Mouse (Mus musculus) heart, embryonic 10.5 days (tissue): ENCODE measurements at regions not wholly inside any gene's neighbourhood (a gene's known extent, or its start where the extent isn't known, plus 50 kb on each side); places are given as distances from the start of the nearest gene placed in this dataset.

Experiments
- DNase-seq: peaks from one replicate; pipeline ENCODE4 v3.0.0-alpha.2; 2017; ENCODE audit warnings: low spot score
- H3K27ac ChIP-seq: fragments of 300-500 bp; sonication (generic); 2 replicates; pipeline ENCODE4 v1.5.1; 2016; ENCODE audit warnings: mild to moderate bottlenecking
- H3K27me3 ChIP-seq: fragments of 300-500 bp; sonication (generic); 2 replicates; pipeline ENCODE4 v1.6.1; 2016; ENCODE audit warnings: mild to moderate bottlenecking; ENCODE audit not compliant: poor library complexity, insufficient read depth, severe bottlenecking
- H3K36me3 ChIP-seq: fragments of 300-500 bp; sonication (generic); 2 replicates; pipeline ENCODE4 v1.6.1; 2016; ENCODE audit warnings: mild to moderate bottlenecking, moderate library complexity
- H3K4me1 ChIP-seq: fragments of 300-500 bp; sonication (generic); 2 replicates; pipeline ENCODE4 v1.6.1; 2016; ENCODE audit warnings: mild to moderate bottlenecking
- H3K4me3 ChIP-seq: fragments of 300-500 bp; sonication (generic); 2 replicates; pipeline ENCODE4 v1.5.1; 2016; ENCODE audit warnings: mild to moderate bottlenecking, moderate library complexity
- H3K9me3 ChIP-seq: fragments of 300-500 bp; sonication (generic); 2 replicates; pipeline ENCODE4 v1.6.1; 2016; ENCODE audit warnings: mild to moderate bottlenecking, moderate library complexity
- WGBS: fragments of 180-500 bp; shearing (Covaris S2); methylation state at CpG from one replicate; pipeline ENCODE4 v1.1.7; 2016; 5-methylcytosine and 5-hydroxymethylcytosine counted together

DNA sequence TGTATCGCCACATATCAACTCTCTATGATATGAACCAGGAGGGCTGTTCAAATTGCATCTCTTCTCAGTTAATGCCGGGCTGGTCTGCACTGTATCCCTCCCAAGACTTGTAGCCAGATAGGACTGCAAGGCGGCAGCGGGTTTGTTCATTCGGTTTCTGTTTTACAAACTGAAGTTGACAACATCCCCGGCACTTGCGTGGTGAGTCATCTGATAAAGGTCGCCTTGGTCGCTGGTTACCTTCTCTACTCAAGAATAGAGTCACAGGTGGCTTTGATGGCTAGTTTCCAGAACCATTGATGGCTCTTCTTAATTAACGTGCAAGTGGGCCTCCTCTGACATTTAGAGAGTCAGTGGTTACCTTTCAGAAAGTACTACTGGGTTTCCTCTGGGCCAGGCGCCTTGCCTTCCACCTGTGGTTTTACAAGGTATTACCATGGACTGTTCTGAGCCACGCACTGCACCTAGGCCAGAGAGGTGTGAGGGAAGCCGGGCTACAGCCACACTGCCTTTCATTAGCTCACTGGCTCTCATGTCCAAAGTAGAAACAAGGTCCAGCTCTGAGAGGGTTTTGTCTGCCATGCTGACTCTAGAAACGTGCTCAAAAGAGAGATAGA is 1266.9 kb upstream of the A1bg start:
- Histone ChIP-seq H3K27me3 (no peaks in the 10 kb centered on the region), H3K27ac (0 out of 2 replicates have a peak overlapping the region, but pooled peaks have one; percentile 7), H3K4me3 (no peak overlapping the region), H3K4me1 (no peaks in the 10 kb centered on the region), H3K9me3 (no peaks in the 10 kb centered on the region), H3K36me3 (no peaks in the 10 kb centered on the region)
- WGBS, result 86% methylated on average over 14 of the region's 14 CpGs
- no peak for DNase-seq

DNA sequence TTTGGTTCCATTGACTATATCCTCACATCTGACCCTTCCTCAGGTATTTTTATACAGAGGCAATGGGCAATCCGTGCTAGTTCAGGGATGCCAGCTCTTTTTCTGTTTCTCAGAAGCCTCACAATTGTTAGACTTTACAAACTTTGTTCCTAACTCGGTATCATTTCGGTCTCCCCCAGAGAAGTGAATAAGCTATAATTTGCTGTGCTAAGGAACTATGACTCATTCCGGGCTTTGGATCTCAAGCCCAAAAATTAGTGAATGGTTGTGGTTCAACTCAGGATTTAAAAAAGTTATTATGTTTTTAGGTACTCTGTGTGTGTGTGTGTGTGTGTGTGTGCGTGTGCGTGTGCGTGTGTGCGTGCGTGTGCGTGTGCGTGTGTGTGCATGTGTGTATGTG is 1263.7 kb upstream of the A1bg start:
- Histone ChIP-seq H3K4me1 (peaks cover 3% of the 10 kb centered on the region), H3K36me3 (no peaks in the 10 kb centered on the region), H3K4me3 (no peak overlapping the region), H3K27me3 (no peaks in the 10 kb centered on the region), H3K9me3 (no peaks in the 10 kb centered on the region), H3K27ac (no peak overlapping the region)
- WGBS, result 91% methylated on average over 11 of the region's 11 CpGs
- no peak for DNase-seq

GRCm38 (mm10) chr15:62183803-62184202 is 1261.0 kb upstream of the A1bg start:
- no peak for DNase-seq
- Histone ChIP-seq H3K9me3 (no peaks in the 10 kb centered on the region), H3K4me1 (peaks cover 8% of the 10 kb centered on the region), H3K27me3 (no peaks in the 10 kb centered on the region), H3K27ac (no peak overlapping the region), H3K36me3 (no peaks in the 10 kb centered on the region), H3K4me3 (no peak overlapping the region)
- 94% methylated on average over 4 of the region's 4 CpGs for WGBS

DNA sequence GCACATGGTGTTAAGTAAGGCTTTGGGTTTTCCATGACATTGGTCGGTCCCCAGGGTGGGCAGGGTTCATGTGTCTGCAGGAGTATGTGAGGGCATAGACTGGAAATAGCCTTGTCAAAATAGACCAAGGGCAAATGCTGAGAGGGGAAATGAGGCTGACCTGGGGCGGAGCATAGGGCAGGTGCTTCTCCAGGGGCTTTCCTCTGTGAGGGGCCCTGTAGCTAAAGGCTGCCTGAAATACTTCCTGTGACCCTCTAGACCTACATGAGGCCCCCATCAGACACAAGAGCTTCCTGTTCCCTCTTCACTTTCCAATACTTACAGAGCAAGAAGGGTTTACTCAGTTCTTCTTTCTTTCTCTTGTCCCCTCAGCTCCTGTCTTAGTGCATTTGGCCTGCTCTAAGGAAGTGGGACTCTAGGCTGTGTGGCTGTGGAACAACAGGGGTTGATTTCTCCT is 1258.7 kb upstream of the A1bg start:
- H3K27me3 ChIP-seq, result no peaks in the 10 kb centered on the region
- DNase-seq, result no peak
- WGBS, result 63% methylated on average over 2 of the region's 2 CpGs
- no peaks in the 10 kb centered on the region for H3K36me3 ChIP-seq
- H3K27ac ChIP-seq, result no peak overlapping the region
- peaks cover 8% of the 10 kb centered on the region for H3K4me1 ChIP-seq
- H3K4me3 ChIP-seq, result no peak overlapping the region
- no peaks in the 10 kb centered on the region for H3K9me3 ChIP-seq

DNA sequence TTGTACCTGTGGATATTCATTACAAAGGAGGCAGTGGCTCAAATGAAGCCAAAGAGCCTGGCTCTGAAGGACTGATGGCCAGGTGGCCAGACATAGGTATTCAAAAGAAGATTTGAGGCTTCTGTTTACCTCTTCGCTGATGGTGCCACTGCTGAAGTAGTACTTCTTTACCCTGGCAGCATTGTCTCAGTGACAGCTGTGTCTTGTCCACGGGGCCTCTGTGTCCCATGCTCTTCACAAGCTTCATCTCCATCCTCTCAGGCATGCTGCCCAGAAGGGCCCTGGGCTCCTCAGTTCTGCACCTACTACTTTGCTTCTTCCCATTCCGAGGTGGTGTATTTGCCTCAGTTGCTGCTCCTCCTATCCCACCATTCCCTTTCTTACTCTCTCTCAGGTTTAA is 1257.9 kb upstream of the A1bg start:
- H3K9me3 ChIP-seq, result no peaks in the 10 kb centered on the region
- no peaks in the 10 kb centered on the region for H3K27me3 ChIP-seq
- no peak overlapping the region for H3K4me3 ChIP-seq
- 86% methylated on average over 3 of the region's 3 CpGs for WGBS
- H3K4me1 ChIP-seq, result peaks cover 8% of the 10 kb centered on the region
- H3K36me3 ChIP-seq, result no peaks in the 10 kb centered on the region
- no peak for DNase-seq
- H3K27ac ChIP-seq, result no peak overlapping the region

DNA sequence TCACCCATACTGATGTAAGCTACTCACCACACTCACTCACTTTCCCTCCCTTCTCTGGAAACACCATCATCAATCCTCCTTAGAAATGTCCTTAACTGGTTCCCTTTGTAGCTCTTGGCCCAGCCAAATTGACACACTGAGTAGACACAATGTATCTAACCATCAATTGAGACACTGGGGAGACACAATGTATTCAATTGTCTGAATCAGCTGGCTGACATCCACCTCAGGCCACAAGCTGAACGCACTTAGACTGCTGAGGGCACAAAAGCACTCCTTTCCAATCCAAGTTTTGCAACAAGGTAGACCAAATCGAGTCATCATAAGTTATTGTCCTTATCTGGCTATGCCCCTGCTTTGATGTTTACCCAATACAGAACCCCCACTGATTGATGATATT is 1257.0 kb upstream of the A1bg start:
- 88% methylated on average over 2 of the region's 2 CpGs for WGBS
- Histone ChIP-seq H3K27me3 (no peaks in the 10 kb centered on the region), H3K36me3 (no peaks in the 10 kb centered on the region), H3K9me3 (no peaks in the 10 kb centered on the region), H3K4me3 (no peak overlapping the region), H3K4me1 (peaks cover 8% of the 10 kb centered on the region), H3K27ac (no peak overlapping the region)
- no peak for DNase-seq

DNA sequence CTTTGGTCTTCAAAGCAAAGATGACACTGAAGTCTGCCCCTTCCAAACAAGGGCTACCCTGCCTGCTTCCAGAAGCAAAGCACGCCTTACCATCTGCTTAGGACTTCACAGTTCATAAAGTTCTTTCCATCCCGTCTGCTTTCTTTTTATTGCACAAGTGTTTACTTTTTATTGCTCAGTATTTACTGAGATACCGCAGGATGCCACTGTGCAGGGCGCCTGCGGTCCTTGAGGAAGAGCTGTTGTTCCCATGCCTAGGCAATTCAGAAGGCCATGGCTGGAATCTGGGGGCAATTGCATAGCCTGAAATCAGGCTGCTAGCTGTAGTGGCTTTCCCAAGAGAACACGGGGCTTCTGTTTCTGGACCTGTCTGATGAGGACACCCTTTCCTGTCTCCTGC is 1255.8 kb upstream of the A1bg start:
- no peaks in the 10 kb centered on the region for H3K36me3 ChIP-seq
- H3K27ac ChIP-seq, result no peak overlapping the region
- 87% methylated on average over 6 of the region's 6 CpGs for WGBS
- H3K27me3 ChIP-seq, result no peaks in the 10 kb centered on the region
- H3K9me3 ChIP-seq, result no peaks in the 10 kb centered on the region
- no peak overlapping the region for H3K4me3 ChIP-seq
- peaks cover 16% of the 10 kb centered on the region for H3K4me1 ChIP-seq
- DNase-seq, result no peak

DNA sequence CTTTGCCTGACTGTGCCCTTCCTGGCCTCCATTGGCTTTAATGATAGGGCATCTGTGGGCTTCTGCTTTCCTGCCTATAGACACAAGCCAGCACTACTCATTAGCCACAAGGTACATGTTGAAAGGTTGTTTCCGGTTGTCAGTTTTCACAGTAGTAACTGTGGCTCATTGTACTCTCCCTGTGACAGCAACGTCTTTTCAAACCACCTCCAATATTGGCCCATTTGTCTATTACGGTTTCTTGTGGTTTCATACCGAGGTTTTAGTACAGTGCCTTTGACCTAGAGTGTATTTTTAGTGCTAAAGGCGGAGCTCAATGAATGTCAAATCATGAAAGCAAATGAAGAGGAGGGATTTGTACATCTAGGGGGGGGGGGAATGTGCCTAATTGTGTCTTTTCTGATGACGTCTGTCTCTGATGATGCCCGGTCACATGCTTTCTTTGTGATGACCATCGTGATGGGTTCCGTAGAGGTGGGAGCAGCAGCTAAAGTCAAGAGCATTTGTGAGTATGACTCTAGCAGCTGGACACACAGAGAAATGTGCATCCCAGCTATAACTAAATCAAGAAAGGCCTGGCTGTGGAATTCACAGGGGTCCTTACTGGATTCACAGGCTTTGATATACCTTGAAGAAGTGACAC is 1255.1 kb upstream of the A1bg start:
- Histone ChIP-seq H3K4me1 (peaks cover 21% of the 10 kb centered on the region), H3K27me3 (no peaks in the 10 kb centered on the region), H3K9me3 (no peaks in the 10 kb centered on the region), H3K27ac (no peak overlapping the region), H3K4me3 (no peak overlapping the region), H3K36me3 (no peaks in the 10 kb centered on the region)
- DNase-seq, result no peak
- 91% methylated on average over 9 of the region's 9 CpGs for WGBS

DNA sequence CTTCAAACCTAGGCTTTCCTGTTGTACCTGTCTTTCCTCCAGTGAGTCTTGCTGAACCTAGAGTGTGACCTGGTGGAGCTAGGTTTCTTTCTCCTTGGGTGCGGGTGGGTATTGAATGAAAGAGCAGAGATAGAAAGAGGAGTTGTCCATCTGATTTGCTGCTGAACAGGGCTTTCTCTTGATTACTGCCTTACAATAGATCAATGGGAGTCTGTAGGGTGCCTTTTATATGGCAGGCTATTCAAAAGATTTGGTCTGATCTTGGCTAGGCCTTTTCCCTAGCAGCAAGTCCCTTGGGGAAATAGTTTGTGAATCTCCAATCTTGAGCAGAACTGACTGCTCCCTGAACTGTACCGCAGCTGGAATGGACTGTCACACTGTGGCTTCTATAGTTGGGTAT is 1253.3 kb upstream of the A1bg start:
- H3K9me3 ChIP-seq, result no peaks in the 10 kb centered on the region
- H3K36me3 ChIP-seq, result no peaks in the 10 kb centered on the region
- DNase-seq, result no peak
- WGBS, result 95% methylated on average over 2 of the region's 2 CpGs
- no peaks in the 10 kb centered on the region for H3K27me3 ChIP-seq
- H3K4me1 ChIP-seq, result peaks cover 14% of the 10 kb centered on the region
- no peak overlapping the region for H3K27ac ChIP-seq
- no peak overlapping the region for H3K4me3 ChIP-seq

DNA sequence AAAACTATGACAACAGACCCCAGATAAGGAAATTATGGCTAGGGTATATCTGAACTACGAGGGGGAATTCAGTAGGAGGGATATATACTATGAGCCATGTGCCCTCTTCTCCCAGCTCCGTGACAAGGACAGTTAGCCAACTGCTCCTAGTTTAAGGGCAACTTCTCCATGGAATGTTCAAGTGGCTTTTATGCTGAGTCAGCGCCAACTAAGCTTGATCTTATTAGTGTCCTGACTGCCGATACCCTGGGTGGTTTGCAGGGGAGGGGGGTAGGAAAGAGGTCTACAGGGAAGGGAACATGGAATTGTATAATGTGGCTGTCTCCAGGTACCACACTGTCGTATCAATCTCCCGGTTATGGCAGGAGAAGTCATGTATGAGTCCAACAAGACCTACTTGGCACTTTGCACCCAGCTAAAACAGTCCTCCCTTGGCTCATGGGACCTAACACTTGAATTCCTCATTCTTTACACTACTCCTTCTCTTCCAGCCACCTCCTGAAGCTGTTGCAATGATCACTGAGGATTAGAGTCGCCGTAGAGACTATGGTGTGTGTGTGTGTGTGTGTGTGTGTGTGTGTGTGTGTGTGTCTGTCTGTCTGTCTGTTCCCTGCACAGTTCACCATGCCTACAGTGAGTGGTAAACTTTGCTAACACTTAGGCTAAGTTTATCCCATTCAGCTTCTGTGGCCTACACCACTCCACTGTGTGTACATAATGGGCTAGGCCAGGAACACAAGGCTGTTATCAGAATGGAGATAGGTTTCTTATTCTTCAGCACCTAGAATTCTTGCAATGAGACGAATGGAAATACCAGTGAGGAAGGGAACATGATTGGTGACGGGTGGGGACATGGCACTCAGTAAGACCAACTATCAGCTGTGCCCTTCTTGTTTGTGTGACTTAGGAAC is 1251.1 kb upstream of the A1bg start:
- no peak for DNase-seq
- Histone ChIP-seq H3K4me3 (no peak overlapping the region), H3K4me1 (peaks cover 13% of the 10 kb centered on the region; the same call in 1 of the 2 replicates), H3K27ac (no peak overlapping the region; the same call in 1 of the 2 replicates), H3K36me3 (no peaks in the 10 kb centered on the region), H3K27me3 (no peaks in the 10 kb centered on the region), H3K9me3 (no peaks in the 10 kb centered on the region)
- WGBS, result 76% methylated on average over 10 of the region's 10 CpGs

- Histone ChIP-seq H3K4me1 (peaks cover 13% of the 10 kb centered on the region; the same call in 1 of the 2 replicates), H3K9me3 (no peaks in the 10 kb centered on the region), H3K27me3 (no peaks in the 10 kb centered on the region), H3K4me3 (no peak overlapping the region), H3K36me3 (no peaks in the 10 kb centered on the region), H3K27ac (no peak overlapping the region)
- WGBS, result 66% methylated on average over 7 of the region's 7 CpGs
- no peak for DNase-seq
These were observed 1248.8 kb upstream of the A1bg start for GRCm38 (mm10) chr15:62171632-62172031.

DNA sequence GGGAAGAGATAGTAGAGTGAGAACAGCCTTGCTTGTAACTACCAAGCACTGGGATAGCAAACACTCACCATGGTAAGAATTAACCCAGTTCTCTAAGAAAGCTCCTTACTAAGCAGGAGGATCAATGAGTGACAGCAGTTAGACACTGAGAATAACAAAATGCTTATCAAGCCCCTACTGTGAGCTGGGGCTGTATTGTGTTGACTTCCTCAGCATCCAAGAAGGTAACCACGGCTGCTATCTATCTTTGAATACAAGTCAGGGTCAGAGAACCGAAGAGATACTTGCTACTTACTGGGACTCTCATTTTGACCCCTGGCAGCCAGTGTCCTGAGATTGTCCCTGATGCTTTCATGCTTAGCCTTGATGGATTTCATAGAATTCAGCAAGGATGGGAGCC is 1248.4 kb upstream of the A1bg start:
- H3K4me3 ChIP-seq, result no peak overlapping the region
- H3K27me3 ChIP-seq, result no peaks in the 10 kb centered on the region
- peaks cover 13% of the 10 kb centered on the region; the same call in 1 of the 2 replicates for H3K4me1 ChIP-seq
- no peak for DNase-seq
- H3K36me3 ChIP-seq, result no peaks in the 10 kb centered on the region
- 28% methylated on average over 2 of the region's 2 CpGs for WGBS
- no peak overlapping the region for H3K27ac ChIP-seq
- H3K9me3 ChIP-seq, result no peaks in the 10 kb centered on the region

- Histone ChIP-seq H3K9me3 (no peaks in the 10 kb centered on the region), H3K27me3 (no peaks in the 10 kb centered on the region), H3K27ac (no peak overlapping the region), H3K4me3 (no peak overlapping the region), H3K4me1 (peaks cover 13% of the 10 kb centered on the region; the same call in 1 of the 2 replicates), H3K36me3 (no peaks in the 10 kb centered on the region)
- no peak for DNase-seq
- WGBS, result 88% methylated on average over 4 of the region's 4 CpGs
These were observed 1247.5 kb upstream of the A1bg start for GRCm38 (mm10) chr15:62170337-62170736.
